Mouse (Mus musculus): Measurements from ENCODE around the gene Ssh3. TPM values are rescaled to one million over a fixed set of nuclear protein-coding genes. Genes with fewer than 3 reads are reported as not detected.
"Not testable (repeated sequence)": the region's sequence is repeated elsewhere in the genome, so short reads cannot be mapped to it uniquely, and the experiment has no call there.

The Ssh3 gene
- polyA plus RNA-seq, 1 experiment from 2014 or later = 3.5 TPM

DNA sequence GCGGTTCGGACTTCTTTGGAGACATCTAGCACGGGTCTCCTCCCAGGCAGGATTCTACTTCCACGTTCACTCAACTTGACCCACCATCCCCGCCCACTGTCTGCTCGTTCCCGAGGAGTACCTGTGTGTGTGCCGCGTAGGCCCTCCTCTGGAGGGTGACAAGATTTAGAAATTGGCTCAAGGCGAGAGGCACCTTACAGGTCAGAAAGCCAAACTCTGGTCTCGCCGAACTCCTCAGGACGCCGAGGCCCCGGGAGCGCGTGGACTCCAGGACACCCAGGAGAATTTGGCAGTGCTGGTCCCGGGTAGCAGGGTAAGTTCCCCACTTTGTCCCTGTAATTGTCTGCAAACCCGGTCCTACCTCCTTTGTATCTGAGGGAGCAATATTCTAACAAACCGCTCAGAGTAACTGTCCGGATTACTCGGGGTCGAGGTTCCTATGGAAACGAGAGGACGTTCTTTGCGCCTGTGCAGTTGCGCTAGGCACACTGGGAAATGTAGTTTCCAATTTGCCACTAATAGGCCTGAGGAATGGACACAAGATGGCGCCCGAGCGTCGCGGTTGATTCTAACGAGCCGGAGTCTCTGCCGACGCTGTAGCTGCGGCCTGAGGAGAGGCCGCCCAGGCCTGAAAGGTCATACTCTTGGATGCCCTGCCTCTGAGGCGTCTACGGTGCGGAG, 11.6 kb downstream of the Ssh3 start:
- no peaks in the 10 kb centered on the region for H3K36me3 ChIP-seq
- 1% methylated on average over 41 of the region's 41 CpGs for WGBS
- peaks cover 4% of the 10 kb centered on the region; the same call in 1 of the 2 replicates for H3K27me3 ChIP-seq (ENCODE audit: insufficient read depth, poor library complexity, severe bottlenecking)
- no peaks in the 10 kb centered on the region for H3K9me3 ChIP-seq
- peaks cover 30% of the 10 kb centered on the region for H3K4me1 ChIP-seq
- H3K27ac ChIP-seq = peak overlapping the region; percentile 81
- H3K4me3 ChIP-seq = peak overlapping the region; percentile 69
- peak; percentile 95 for DNase-seq (ENCODE audit: low spot score)

DNA sequence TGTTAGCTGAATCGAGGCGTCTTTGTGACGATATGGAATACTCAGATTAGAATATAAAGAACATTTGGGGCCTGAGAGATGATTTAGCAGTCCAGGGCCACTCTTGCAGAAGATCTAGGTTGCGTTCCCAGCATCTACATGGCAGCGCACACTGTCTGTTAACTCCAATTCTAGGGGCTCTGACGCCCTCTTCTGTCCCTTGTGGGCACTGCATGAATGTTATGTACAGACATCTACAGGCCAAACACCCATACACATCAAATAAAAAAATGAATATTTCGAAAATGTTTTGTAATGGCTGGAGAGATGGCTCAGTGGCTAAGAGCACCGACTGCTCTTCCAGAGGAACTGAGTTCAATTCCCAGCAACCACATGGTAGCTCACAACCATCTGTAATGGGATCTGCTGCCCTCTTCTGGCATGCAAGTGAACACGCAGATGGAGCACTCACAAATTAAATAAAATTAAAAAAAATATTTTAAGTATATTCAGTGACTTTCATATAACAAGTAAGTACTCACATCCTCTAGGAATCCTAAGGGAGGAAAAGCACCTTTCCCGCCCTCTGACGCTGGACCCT, 13.3 kb downstream of the Ssh3 start:
- Histone ChIP-seq H3K9me3 (no peaks in the 10 kb centered on the region), H3K4me3 (no peak overlapping the region), H3K27me3 (ENCODE audit: insufficient read depth, poor library complexity, severe bottlenecking) (peaks cover 4% of the 10 kb centered on the region; the same call in 1 of the 2 replicates), H3K27ac (no peak overlapping the region), H3K36me3 (no peaks in the 10 kb centered on the region), H3K4me1 (peaks cover 26% of the 10 kb centered on the region)
- DNase-seq (ENCODE audit: low spot score) = no peak
- 69% methylated on average over 11 of the region's 11 CpGs for WGBS

DNA sequence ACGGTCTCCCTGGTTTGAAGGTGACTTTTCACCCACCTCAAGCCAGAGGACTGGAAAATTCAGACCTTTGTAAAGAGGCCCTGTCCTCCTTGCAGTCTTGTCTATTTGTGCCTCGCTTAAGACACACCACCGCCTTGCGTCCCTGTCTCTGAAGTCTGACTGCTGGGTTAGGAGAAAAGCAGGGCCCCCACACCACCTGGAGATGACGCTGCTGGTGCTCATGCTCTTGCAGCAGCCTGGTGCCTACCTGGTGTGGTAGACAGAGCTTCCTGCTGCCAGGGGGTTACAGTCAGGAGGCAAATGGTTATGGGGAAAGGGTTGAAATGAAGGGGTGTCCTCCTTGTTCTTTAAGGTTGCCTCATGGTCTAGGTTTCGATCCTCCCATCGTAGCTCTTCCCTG, 14.8 kb downstream of the Ssh3 start:
- peaks cover 4% of the 10 kb centered on the region; the same call in 1 of the 2 replicates for H3K27me3 ChIP-seq (ENCODE audit: insufficient read depth, poor library complexity, severe bottlenecking)
- H3K27ac ChIP-seq = no peak overlapping the region
- no peak overlapping the region for H3K4me3 ChIP-seq
- peaks cover 21% of the 10 kb centered on the region for H3K4me1 ChIP-seq
- no peaks in the 10 kb centered on the region for H3K9me3 ChIP-seq
- WGBS = 77% methylated on average over 7 of the region's 7 CpGs
- no peak for DNase-seq (ENCODE audit: low spot score)
- no peaks in the 10 kb centered on the region for H3K36me3 ChIP-seq

DNA sequence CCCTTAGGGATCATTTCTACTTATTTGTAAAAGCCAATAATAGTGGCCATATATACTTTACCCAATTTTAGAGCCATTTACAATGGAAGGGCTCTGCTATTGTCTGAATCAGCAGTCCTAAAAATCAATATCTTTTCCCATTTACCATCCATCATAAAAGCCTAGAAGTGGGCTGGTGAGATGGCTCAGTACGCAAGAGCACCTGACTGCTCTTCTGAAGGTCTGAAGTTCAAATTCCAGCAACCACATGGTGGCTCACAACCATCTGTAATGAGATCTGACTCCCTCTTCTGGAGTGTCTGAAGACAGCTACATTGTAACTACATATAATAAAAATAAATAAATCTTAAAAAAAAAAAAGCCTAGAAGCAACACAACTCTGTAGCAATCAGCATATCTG, 20.3 kb downstream of the Ssh3 start:
- not testable (repeated sequence) for H3K4me3 ChIP-seq; H3K4me1 ChIP-seq; DNase-seq (ENCODE audit: low spot score); H3K36me3 ChIP-seq; H3K27me3 ChIP-seq (ENCODE audit: insufficient read depth, poor library complexity, severe bottlenecking); H3K27ac ChIP-seq; H3K9me3 ChIP-seq
- 63% methylated on average over 1 of the region's 1 CpGs for WGBS

DNA sequence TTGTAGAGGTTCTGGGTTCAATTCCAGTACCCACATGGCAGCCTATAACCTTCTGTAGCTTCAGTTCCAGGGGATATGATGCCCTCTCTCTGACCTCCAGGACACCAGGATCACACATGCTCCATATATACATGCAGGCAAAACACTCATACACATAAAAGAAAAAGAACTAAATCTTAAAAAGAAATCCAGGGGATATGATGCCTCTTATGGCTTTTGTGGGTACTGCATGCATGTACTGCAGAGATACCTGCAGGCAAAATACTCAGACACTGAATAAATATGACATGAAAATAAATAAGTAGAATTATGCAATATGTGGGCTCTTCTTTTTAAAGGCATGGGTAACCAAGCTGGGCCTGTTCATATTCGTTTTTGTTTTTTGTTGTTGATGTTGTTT, 22.0 kb downstream of the Ssh3 start:
- no peak for DNase-seq (ENCODE audit: low spot score)
- WGBS = 51% methylated on average over 1 of the region's 1 CpGs

DNA sequence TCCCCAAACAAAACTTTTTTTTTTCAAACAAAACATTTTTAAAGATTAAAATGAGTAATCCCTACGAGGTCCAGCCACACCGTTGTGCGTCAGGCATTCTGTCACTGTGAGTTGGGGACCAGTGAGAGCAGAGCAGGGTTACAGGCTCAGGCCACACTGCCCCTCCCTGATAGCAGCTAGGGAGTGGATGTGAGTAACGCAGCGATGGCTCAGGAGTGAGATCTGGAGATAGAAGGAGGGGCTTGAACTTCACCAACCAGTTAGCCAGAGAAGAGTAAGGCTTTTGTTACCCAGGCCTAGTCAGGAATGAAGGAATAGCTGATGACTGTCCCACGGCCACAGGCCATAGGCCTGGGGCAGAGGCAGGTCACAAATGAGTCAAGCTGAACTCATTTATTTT, 24.2 kb downstream of the Ssh3 start:
- WGBS = 72% methylated on average over 6 of the region's 6 CpGs
- DNase-seq (ENCODE audit: low spot score) = no peak

More for the DNA sequence above, 22.0 kb downstream of the Ssh3 start:
- no peaks in the 10 kb centered on the region for H3K9me3 ChIP-seq
- no peaks in the 10 kb centered on the region for H3K4me1 ChIP-seq
- H3K36me3 ChIP-seq = no peaks in the 10 kb centered on the region
- H3K27ac ChIP-seq = no peak overlapping the region
- no peaks in the 10 kb centered on the region for H3K27me3 ChIP-seq (ENCODE audit: insufficient read depth, poor library complexity, severe bottlenecking)
- H3K4me3 ChIP-seq = no peak overlapping the region

DNA sequence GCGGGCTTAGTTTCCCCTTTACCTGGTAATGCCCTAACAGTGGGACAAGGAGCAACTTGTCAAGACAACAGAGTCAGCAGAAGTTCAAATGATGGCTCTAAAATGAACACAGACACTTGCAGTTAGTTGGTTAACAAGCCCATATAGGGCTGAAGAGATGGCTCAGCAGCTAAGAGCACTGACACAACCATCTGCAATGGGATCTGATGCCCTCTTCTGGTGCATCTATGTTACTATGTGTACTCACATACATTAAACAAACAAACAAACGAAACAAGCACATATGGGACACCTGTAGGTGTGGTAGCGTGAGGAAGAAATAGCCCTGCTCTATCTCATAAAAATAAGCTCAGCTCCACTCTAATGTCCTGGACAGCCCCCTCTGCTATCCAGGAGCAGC, 26.6 kb downstream of the Ssh3 start:
- no peaks in the 10 kb centered on the region for H3K27me3 ChIP-seq (ENCODE audit: insufficient read depth, poor library complexity, severe bottlenecking)
- H3K27ac ChIP-seq = no peak overlapping the region
- peaks cover 6% of the 10 kb centered on the region; the same call in 1 of the 2 replicates for H3K4me1 ChIP-seq
- no peaks in the 10 kb centered on the region for H3K36me3 ChIP-seq
- no peaks in the 10 kb centered on the region for H3K9me3 ChIP-seq
- WGBS = 54% methylated on average over 3 of the region's 3 CpGs
- DNase-seq (ENCODE audit: low spot score) = no peak
- no peak overlapping the region for H3K4me3 ChIP-seq

More for the DNA sequence above, 24.2 kb downstream of the Ssh3 start:
- Histone ChIP-seq H3K4me3 (no peak overlapping the region), H3K27me3 (ENCODE audit: insufficient read depth, poor library complexity, severe bottlenecking) (no peaks in the 10 kb centered on the region), H3K27ac (no peak overlapping the region), H3K36me3 (no peaks in the 10 kb centered on the region), H3K9me3 (no peaks in the 10 kb centered on the region), H3K4me1 (peaks cover under 1% of the 10 kb centered on the region; the same call in 1 of the 2 replicates)

DNA sequence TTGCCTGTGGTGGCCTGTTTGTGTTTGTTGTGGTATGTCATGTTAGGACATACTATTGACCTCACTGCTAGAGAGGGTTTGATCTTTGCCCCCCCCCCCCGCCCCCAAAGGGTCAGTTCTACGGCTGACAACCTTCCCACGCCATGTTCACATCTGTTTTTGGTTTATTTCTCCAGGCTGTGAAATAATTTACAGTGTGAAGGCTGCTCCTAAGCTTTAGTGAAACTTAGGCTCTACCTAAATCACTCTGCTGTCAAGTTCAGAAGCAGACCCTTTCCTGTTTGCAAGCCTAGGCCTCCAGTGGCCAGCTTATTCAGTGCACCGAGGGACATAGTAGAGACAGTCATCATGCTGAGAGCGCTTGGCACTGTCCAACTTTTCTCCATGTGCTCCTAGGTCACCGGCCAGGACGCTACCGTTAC, 28.7 kb downstream of the Ssh3 start:
- WGBS = 68% methylated on average over 8 of the region's 8 CpGs
- H3K27ac ChIP-seq = no peak overlapping the region

DNA sequence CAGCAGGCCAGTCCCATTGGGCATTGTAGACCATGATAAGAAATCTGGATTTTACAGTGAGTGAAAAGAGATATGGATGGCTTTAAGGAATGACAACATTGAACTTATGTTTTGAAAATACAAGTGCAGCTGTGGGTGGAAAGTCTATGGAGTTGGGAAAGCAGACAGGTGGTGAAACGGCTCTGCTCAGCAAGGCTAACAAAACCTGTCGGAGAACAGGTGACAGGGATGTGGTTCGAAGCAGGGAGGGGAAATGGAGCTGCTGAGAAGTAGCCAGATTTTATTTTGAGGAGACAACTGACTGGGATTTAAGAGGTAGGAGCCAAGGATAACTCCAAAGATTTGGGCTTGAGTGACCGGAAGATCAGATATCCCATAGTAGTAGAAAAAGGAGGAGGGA, 34.4 kb downstream of the Ssh3 start:
- no peak for DNase-seq (ENCODE audit: low spot score)
- Histone ChIP-seq H3K9me3 (no peaks in the 10 kb centered on the region), H3K4me3 (no peak overlapping the region), H3K27ac (no peak overlapping the region), H3K36me3 (no peaks in the 10 kb centered on the region), H3K4me1 (peaks cover 29% of the 10 kb centered on the region), H3K27me3 (ENCODE audit: insufficient read depth, poor library complexity, severe bottlenecking) (peaks cover 10% of the 10 kb centered on the region)
- 71% methylated on average over 4 of the region's 4 CpGs for WGBS

More for the DNA sequence above, 28.7 kb downstream of the Ssh3 start:
- H3K4me1 ChIP-seq = peaks cover 6% of the 10 kb centered on the region; the same call in 1 of the 2 replicates
- no peak for DNase-seq (ENCODE audit: low spot score)
- no peaks in the 10 kb centered on the region for H3K27me3 ChIP-seq (ENCODE audit: insufficient read depth, poor library complexity, severe bottlenecking)
- no peak overlapping the region for H3K4me3 ChIP-seq
- H3K9me3 ChIP-seq = no peaks in the 10 kb centered on the region
- no peaks in the 10 kb centered on the region for H3K36me3 ChIP-seq

DNA sequence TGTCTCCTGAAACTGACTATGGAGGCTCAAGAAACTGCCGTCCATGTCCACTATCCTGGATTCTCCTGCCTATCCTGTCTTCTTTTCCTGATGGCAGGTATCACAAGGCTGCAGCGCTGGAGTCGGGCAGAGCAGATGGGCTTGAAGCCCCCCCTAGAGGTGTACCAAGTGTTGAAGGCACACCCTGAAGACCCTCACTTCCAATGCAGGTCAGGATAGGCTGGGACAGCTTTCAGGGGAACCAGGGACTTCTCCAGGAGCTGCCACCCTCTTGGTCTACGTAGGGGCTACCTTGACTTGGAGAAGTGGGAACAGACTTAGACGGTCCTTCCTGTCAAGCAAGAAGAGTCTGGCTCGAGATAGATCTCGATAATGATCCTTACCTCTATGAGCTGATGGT, 36.3 kb downstream of the Ssh3 start:
- Histone ChIP-seq H3K27me3 (ENCODE audit: insufficient read depth, poor library complexity, severe bottlenecking) (peaks cover 21% of the 10 kb centered on the region), H3K4me3 (no peak overlapping the region), H3K27ac (no peak overlapping the region), H3K9me3 (no peaks in the 10 kb centered on the region), H3K4me1 (peaks cover 27% of the 10 kb centered on the region), H3K36me3 (no peaks in the 10 kb centered on the region)
- no peak for DNase-seq (ENCODE audit: low spot score)
- 79% methylated on average over 7 of the region's 7 CpGs for WGBS

DNA sequence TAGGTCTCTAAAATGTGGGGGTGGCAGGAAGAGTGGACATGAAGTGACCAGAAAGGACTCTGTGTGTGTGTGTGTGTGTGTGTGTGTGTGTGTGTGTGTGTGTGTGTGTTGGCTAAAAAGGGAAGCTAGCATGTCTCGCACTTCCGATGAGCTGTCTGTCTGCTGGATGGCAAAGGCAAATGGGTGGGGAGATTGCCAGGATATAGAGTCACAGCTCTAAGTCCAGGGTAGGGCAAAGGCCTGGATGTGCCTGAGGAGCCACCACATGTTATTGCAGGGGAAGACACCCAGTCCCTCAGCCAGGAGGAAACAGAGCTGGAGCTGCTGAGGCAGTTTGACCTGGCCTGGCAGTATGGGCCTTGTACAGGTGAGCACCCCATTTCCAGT, 36.8 kb downstream of the Ssh3 start:
- peak overlapping the region; percentile 63 for H3K4me3 ChIP-seq
- peaks cover 27% of the 10 kb centered on the region for H3K4me1 ChIP-seq
- 48% methylated on average over 2 of the region's 2 CpGs for WGBS
- H3K9me3 ChIP-seq = no peaks in the 10 kb centered on the region
- H3K27ac ChIP-seq = peak overlapping the region; percentile 83
- peaks cover 25% of the 10 kb centered on the region for H3K27me3 ChIP-seq (ENCODE audit: insufficient read depth, poor library complexity, severe bottlenecking)
- DNase-seq (ENCODE audit: low spot score) = no peak
- H3K36me3 ChIP-seq = no peaks in the 10 kb centered on the region

DNA sequence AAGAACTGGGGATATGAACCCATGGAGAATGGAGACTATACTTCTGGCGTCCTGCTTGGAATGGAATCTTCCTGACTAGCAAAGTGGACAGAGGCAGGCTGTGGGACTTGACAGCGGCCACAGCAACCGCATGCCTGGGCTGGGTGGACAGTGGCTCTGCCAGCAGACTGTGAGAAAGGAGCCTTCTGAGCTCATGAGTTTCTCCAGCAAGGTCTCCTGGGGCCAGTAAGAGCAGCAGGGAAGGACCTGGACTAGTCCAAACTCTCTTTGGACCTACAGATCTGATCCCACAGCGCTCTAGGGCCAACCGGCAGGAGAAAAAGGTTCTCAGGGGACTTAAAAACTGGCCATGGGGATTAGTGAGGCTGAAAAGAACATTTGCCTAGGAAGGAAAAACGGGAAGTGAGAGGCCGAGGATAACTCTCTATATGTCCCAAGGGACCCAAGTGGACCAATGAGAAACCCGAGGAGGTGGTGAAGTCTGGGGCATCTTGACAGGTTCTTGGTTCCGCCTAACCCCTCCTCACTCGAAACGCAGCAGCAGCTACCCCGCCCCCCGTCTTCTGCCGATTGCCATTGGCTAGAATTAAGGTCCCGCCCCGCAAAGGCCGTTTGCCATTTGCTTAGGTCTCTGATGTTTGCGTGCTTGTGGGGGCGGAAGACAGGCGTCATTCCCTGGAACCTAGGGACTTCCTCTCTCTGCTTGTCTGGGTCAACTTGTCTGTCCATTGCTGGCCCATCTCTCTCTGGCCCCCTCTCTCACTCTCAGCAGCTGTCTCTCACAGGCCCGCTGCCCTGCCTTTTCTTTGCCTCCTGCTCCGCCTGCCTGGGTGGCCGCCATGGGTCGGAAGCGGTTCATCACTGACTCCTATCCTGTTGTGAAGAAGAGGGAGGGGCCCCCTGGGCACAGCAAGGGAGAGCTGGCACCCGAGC, 37.5 kb downstream of the Ssh3 start, which contains the start of gene Pold4:
Gene Pold4, plus strand, starts transcription at position 647 of the 933 bp plus-strand sequence.
- DNase-seq (ENCODE audit: low spot score) = peak; percentile 98
- H3K36me3 ChIP-seq = no peaks in the 10 kb centered on the region
- peak within 1 kb of the TSS; percentile 83 for H3K27ac ChIP-seq
- H3K27me3 ChIP-seq (ENCODE audit: insufficient read depth, poor library complexity, severe bottlenecking) = peaks cover 31% of the 10 kb centered on the region
- peak within 1 kb of the TSS; percentile 63 for H3K4me3 ChIP-seq
- no peaks in the 10 kb centered on the region for H3K9me3 ChIP-seq
- H3K4me1 ChIP-seq = peaks cover 27% of the 10 kb centered on the region
- 12% methylated on average over 26 of the region's 26 CpGs for WGBS

DNA sequence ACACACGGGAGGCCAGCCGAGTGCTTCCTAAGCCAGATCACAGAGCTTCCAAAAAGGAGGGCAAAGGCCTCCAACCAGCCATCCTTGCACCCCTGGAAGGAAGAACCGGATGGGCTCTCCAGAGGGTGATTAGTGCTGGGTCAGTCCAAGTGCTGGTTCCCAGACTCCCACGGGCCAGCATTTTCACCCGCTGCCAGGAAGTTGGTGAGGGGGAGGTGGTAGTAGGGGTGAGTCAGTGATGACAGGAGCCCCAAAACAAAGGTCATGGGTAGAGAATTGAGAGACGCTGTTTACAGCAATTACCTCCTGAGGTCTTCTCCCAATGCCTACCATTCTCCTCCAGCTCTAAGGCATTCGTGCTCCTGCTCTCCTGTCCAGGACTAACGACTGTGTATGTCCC, 38.6 kb downstream of the Ssh3 start:
- 68% methylated on average over 8 of the region's 8 CpGs for WGBS
- DNase-seq (ENCODE audit: low spot score) = no peak
- no peak overlapping the region for H3K4me3 ChIP-seq
- peak overlapping the region; percentile 36 for H3K27ac ChIP-seq
- peaks cover 31% of the 10 kb centered on the region for H3K27me3 ChIP-seq (ENCODE audit: insufficient read depth, poor library complexity, severe bottlenecking)
- H3K4me1 ChIP-seq = peaks cover 27% of the 10 kb centered on the region
- H3K36me3 ChIP-seq = no peaks in the 10 kb centered on the region
- no peaks in the 10 kb centered on the region for H3K9me3 ChIP-seq
